Mouse (Mus musculus) myocyte (in vitro differentiated cells): ENCODE results near the gene Dnajb6.

Source experiments
- CEBPB ChIP-seq: IDR thresholded peaks from 2 replicates; pipeline ENCODE4 v1.6.1; 2011; ENCODE audit warnings: mild to moderate bottlenecking, moderate library complexity; ENCODE audit not compliant: poor library complexity, insufficient read depth, severe bottlenecking
- E2F4 ChIP-seq: IDR thresholded peaks from one replicate; pipeline ENCODE4 v1.6.1; 2011; ENCODE audit warnings: mild to moderate bottlenecking, control low read depth, moderate library complexity; ENCODE audit not compliant: insufficient read depth
- MAX ChIP-seq: IDR thresholded peaks from one replicate; pipeline ENCODE4 v1.6.1; 2011; ENCODE audit warnings: low read depth, mild to moderate bottlenecking, control low read depth
- MYOG ChIP-seq, 3 experiments: IDR thresholded peaks; one replicate each; pipeline ENCODE4 v1.6.1; 2011; ENCODE audit warnings: control low read depth in 2 of 3, low read depth in 2 of 3, mild to moderate bottlenecking in 2 of 3; ENCODE audit not compliant: insufficient read length in 2 of 3, control insufficient read depth in 1 of 3, insufficient read depth in 1 of 3
- POLR2A ChIP-seq: IDR thresholded peaks from one replicate; pipeline ENCODE4 v1.6.1; 2011; ENCODE audit warnings: low read depth, mild to moderate bottlenecking, control low read depth, moderate library complexity; ENCODE audit not compliant: insufficient read length
- POLR2AphosphoS2 ChIP-seq: IDR thresholded peaks from one replicate; pipeline ENCODE4 v1.6.1; 2011; ENCODE audit warnings: low read depth, control low read depth; ENCODE audit not compliant: insufficient read length
- REST ChIP-seq: IDR thresholded peaks from one replicate; pipeline ENCODE4 v1.6.1; 2011; ENCODE audit warnings: mild to moderate bottlenecking, control low read depth, moderate library complexity; ENCODE audit not compliant: insufficient read depth, insufficient read length
- TCF12 ChIP-seq: IDR thresholded peaks from one replicate; pipeline ENCODE4 v1.6.1; 2011; ENCODE audit warnings: mild to moderate bottlenecking, control low read depth; ENCODE audit not compliant: poor library complexity, insufficient read depth, severe bottlenecking
- USF1 ChIP-seq: IDR thresholded peaks from one replicate; pipeline ENCODE4 v1.6.1; 2011; ENCODE audit warnings: low read depth, mild to moderate bottlenecking, control low read depth, moderate library complexity

- TF ChIP-seq POLR2A (no peak), CEBPB (no peak), E2F4 (no peak), POLR2AphosphoS2 (no peak), REST (no peak), TCF12 (no peak), USF1 (no peak), MAX (no peak), MYOG (IDR thresholded peaks at IDR 0.05; ENCODE audit: control insufficient read depth in 1 of 3, insufficient read depth in 1 of 3, insufficient read length in 2 of 3, low read depth in 2 of 3) (no peak)
Observed at GRCm38 (mm10) chr5:29752894-29753293, 17.4 kb downstream of the Dnajb6 start.
